Mouse (Mus musculus) stomach, embryonic 14.5 days (tissue): Measurements from ENCODE around the gene Gm49337. TPM values are rescaled to one million over a fixed set of nuclear protein-coding genes. Genes with fewer than 3 reads are reported as not detected.
"Not testable (repeated sequence)": the region's sequence is repeated elsewhere in the genome, so short reads cannot be mapped to it uniquely, and the experiment has no call there.

Source experiments
- ATAC-seq: fragments of 200-750 bp; cut with Nextera tagmentation; 2 replicates; pipeline ENCODE4 v1.8.0; 2017; ENCODE audit warnings: low read depth, moderate TSS enrichment; ENCODE audit not compliant: insufficient number of reproducible peaks, insufficient read depth, low FRiP score
- H3K27ac ChIP-seq: fragments of 300-500 bp; sonication (generic); 2 replicates; pipeline ENCODE4 v1.5.1; 2014; ENCODE audit warnings: mild to moderate bottlenecking, low read length, moderate library complexity, mixed read lengths
- H3K27me3 ChIP-seq: fragments of 300-500 bp; sonication (generic); 2 replicates; pipeline ENCODE4 v1.6.1; 2014; ENCODE audit warnings: low read length, control low read depth, mixed read lengths; ENCODE audit not compliant: control insufficient read depth, insufficient read depth
- H3K36me3 ChIP-seq: fragments of 300-500 bp; sonication (generic); 2 replicates; pipeline ENCODE4 v1.6.1; 2014; ENCODE audit warnings: mild to moderate bottlenecking, control low read depth, low read length, moderate library complexity, mixed read lengths; ENCODE audit not compliant: control insufficient read depth, insufficient read depth
- H3K4me1 ChIP-seq: fragments of 300-500 bp; sonication (generic); 2 replicates; pipeline ENCODE4 v1.6.1; 2014; ENCODE audit warnings: low read length, control low read depth, mixed read lengths; ENCODE audit not compliant: control insufficient read depth, insufficient read depth
- H3K4me2 ChIP-seq: fragments of 300-500 bp; sonication (generic); replicated peaks from 2 replicates; pipeline ENCODE4 v1.6.1; 2014; ENCODE audit warnings: low read depth, low read length, control low read depth
- H3K4me3 ChIP-seq: fragments of 300-500 bp; sonication (generic); 2 replicates; pipeline ENCODE4 v1.5.1; 2014; ENCODE audit warnings: low read depth, low read length, control low read depth
- H3K9ac ChIP-seq: fragments of 300-500 bp; sonication (generic); replicated peaks from 2 replicates; pipeline ENCODE4 v1.6.1; 2014; ENCODE audit warnings: low read depth, mild to moderate bottlenecking, control low read depth, low read length, moderate library complexity, mixed read lengths
- H3K9me3 ChIP-seq: fragments of 300-500 bp; sonication (generic); 2 replicates; pipeline ENCODE4 v1.6.1; 2016; ENCODE audit warnings: low read depth, low read length, control low read depth; ENCODE audit not compliant: control insufficient read depth
- WGBS: fragments of 180-500 bp; shearing (Covaris S2); extraction: QIAGEN DNeasy Blood & Tissue Kit; methylation state at CpG from one replicate; pipeline ENCODE4 v1.1.7; 2014; 5-methylcytosine and 5-hydroxymethylcytosine counted together
- polyA plus RNA-seq: library from polyadenylated mRNA; unstranded; fragments of >200 nt; fragmentation: Nextera tagmentation; extraction: Ambion mirVana; gene quantifications from 2 replicates; pipeline ENCODE4 v1.2.1, GENCODE M21; 2014

Gene Gm49337
- polyA plus RNA-seq, 1 experiment from 2014 or later = not detected

DNA sequence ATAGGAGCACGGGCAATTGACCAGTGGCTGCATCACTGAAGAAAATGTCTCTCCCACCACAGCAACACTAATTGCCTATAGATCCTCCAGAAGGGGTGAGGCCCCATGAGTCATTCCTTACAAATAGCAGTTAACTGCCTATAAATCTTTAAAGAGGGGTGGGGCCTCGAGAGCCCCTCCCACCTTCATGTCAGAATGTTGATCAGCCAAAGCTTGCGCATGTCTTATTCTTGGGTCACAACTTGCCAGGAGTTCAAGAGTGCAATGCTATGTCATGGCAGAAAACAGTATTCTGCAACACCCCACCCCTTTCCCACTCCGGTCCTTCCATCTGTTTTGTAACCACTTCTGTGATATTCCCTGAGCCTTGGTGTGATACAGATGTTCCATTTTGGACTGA lies 33.3 kb downstream of the Gm49337 start:
- H3K9ac ChIP-seq = no peak overlapping the region
- H3K4me1 ChIP-seq = no peaks in the 10 kb centered on the region
- 71% methylated on average over 4 of the region's 4 CpGs for WGBS
- no peak for ATAC-seq
- no peaks in the 10 kb centered on the region for H3K36me3 ChIP-seq
- H3K4me3 ChIP-seq = no peak overlapping the region
- no peak overlapping the region for H3K4me2 ChIP-seq
- no peaks in the 10 kb centered on the region for H3K9me3 ChIP-seq
- no peak overlapping the region for H3K27ac ChIP-seq
- H3K27me3 ChIP-seq = no peaks in the 10 kb centered on the region

DNA sequence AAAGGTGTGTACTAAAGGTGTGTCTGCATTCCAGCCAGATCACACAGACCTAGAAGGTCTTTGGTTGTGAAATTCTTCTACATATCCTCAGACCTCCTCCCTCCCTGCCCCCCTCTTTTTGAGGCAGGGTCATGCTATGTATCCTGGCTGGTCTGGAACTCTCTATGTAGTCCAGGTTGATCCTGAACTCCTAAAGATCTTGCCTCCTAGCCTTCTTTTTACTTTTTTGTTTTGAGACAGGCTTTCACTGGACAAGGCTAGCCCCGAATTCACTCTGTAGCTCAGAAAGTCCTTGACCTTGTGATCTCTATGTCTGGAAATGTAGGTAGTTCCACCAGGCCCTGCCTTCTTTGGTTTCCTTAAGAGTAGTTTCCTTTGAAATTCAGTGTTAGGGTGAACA lies 35.7 kb downstream of the Gm49337 start:
- no peaks in the 10 kb centered on the region for H3K4me1 ChIP-seq
- no peak overlapping the region for H3K9ac ChIP-seq
- H3K27me3 ChIP-seq = no peaks in the 10 kb centered on the region
- no peaks in the 10 kb centered on the region for H3K36me3 ChIP-seq
- 79% methylated on average over 1 of the region's 1 CpGs for WGBS
- H3K27ac ChIP-seq = no peak overlapping the region
- no peaks in the 10 kb centered on the region for H3K9me3 ChIP-seq
- no peak overlapping the region for H3K4me2 ChIP-seq
- H3K4me3 ChIP-seq = no peak overlapping the region
- ATAC-seq = no peak

DNA sequence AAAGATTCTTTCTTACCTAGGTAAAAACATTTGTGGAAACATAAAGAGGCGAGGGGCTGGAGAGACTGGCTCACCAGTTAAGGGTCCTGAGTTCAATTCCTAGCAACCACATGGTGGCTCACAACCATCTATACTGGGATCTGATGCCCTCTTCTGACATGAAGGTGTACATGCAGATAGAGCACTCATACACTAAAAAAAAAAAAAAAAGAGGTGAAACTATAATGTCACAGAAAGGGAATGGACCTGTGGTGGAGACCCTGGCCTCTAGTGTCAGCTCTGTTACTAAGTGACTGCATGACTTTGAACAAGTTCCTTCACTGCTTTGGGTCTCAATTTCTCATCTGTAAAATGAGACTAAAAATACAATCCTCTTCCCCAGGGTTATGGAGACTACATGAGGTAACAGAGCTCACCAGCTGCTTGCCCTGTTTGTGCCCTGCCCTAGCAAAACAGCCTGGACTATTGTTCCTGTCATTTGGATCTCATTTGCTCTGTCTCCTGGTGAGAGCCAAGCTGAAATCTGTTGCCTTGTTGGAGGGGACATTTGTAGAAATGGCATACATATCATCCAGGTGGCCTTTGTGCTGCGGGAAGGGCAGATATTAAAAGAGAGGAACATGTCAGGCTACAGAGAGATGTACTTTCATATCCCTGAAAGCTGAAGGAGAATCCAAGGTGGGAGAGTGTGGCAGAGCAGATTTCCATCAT lies 42.9 kb downstream of the Gm49337 start:
- H3K4me3 ChIP-seq = no peak overlapping the region
- no peaks in the 10 kb centered on the region; the same call in 1 of the 2 replicates for H3K4me1 ChIP-seq
- no peaks in the 10 kb centered on the region for H3K36me3 ChIP-seq
- H3K27ac ChIP-seq = no peak overlapping the region
- no peaks in the 10 kb centered on the region for H3K9me3 ChIP-seq
- no peaks in the 10 kb centered on the region for H3K27me3 ChIP-seq
- no peak for ATAC-seq
- H3K9ac ChIP-seq = no peak overlapping the region
- no peak overlapping the region for H3K4me2 ChIP-seq
- 77% methylated on average over 2 of the region's 2 CpGs for WGBS

DNA sequence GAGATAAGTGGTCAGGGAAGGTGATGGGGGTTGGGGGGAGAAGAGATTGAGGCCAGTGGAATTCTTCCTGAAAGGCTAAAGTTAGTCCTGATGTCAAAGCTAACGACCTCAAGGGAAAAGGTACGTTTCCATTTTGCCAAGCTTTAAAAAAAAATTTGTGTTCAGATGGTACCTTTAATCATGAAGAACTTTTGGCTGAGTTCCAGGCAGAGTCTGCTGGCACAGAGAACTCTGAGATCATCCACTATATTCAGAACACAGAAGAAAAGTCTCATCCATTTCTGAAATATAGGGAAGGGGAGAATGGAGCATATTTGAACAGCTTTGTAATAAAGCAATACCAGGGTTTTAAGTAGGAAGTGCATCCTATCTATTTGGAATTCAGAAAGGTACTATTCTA lies 43.9 kb downstream of the Gm49337 start:
- Histone ChIP-seq H3K9me3 (no peaks in the 10 kb centered on the region), H3K27ac (no peak overlapping the region), H3K4me3 (no peak overlapping the region), H3K27me3 (no peaks in the 10 kb centered on the region), H3K4me2 (no peak overlapping the region), H3K36me3 (no peaks in the 10 kb centered on the region), H3K9ac (no peak overlapping the region), H3K4me1 (no peaks in the 10 kb centered on the region; the same call in 1 of the 2 replicates)
- WGBS = 41% methylated on average over 2 of the region's 2 CpGs
- no peak for ATAC-seq

DNA sequence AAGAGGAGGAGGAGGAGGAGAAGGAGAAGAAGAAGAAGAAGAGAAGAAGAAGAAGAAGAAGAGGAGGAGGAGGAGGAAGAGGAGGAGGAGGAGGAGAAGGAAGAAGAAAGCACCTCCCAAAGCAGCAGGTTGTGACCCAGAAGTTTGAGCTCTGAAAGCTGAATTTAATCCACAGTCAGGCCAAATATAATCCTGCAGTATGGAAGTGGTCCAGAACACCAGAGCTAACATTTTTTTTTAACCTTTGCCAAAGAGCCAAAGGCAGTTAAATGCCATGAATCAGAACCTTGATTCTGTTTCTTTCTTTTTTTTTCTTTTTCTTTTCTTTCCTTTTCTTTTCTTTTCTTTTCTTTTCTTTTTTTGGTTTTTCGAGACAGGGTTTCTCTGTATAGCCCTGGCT lies 44.5 kb downstream of the Gm49337 start:
- not testable (repeated sequence) for H3K27ac ChIP-seq, H3K27me3 ChIP-seq, ATAC-seq, H3K4me3 ChIP-seq, H3K9ac ChIP-seq, H3K4me2 ChIP-seq, H3K36me3 ChIP-seq, H3K9me3 ChIP-seq, H3K4me1 ChIP-seq
- WGBS = 86% methylated on average over 1 of the region's 1 CpGs

DNA sequence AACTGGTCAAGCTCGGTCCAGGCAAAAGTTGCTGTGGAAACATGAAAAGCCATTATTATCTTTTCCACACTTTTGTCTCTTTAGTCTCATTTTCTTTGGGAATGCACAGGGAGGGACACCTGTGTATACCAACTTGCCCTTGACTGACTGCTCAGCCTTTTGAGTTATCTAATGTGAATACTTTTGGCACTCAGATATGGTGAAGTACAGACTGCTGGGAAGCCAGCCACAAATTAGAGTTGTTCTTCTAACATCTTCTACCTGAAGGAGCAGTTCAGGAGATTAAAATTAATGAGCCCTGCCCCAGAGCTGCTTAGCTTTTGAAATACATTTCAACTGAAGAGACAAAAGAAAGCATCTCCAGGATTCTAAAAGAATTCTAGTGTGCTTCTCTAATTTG lies 45.9 kb downstream of the Gm49337 start:
- H3K4me2 ChIP-seq = no peak overlapping the region
- no peaks in the 10 kb centered on the region for H3K36me3 ChIP-seq
- H3K4me3 ChIP-seq = no peak overlapping the region
- no peaks in the 10 kb centered on the region for H3K27me3 ChIP-seq
- no peak overlapping the region for H3K9ac ChIP-seq
- WGBS = 67% methylated on average over 1 of the region's 1 CpGs
- peaks cover 3% of the 10 kb centered on the region; the same call in 1 of the 2 replicates for H3K4me1 ChIP-seq
- no peak for ATAC-seq
- H3K9me3 ChIP-seq = no peaks in the 10 kb centered on the region
- no peak overlapping the region for H3K27ac ChIP-seq

DNA sequence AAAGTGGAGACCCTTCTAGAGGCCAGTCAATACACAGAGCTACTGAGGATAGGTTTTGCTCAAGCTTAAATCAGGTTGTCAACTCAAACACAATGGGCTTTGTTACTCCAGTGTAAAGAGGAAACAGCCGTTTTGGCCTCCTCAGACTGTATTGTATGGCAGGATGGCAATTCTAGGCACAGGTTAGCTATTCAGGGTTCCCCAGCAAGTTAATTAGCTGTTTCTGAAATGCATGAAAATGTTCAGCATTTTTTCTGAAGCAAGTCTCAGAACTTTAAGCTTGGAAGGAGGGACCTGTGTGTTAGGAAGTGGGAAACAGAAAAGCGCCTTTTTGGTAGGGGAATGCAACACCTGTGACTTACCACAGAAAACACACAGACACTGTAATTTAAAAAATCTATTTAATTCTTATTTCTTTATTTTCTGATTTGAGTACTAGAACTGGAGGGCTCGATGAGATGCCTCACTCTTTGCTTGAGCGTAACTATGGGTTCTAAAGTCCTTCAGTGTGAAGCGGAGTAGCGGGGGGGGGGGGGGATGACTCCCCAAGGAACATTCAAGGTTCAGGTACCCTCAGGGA lies 47.0 kb downstream of the Gm49337 start:
- Histone ChIP-seq H3K27me3 (no peaks in the 10 kb centered on the region), H3K4me1 (peaks cover 3% of the 10 kb centered on the region; the same call in 1 of the 2 replicates), H3K36me3 (no peaks in the 10 kb centered on the region), H3K4me2 (peak overlapping the region; percentile 63), H3K4me3 (peak overlapping the region; percentile 73), H3K27ac (peak overlapping the region; percentile 98), H3K9ac (peak overlapping the region; percentile 70), H3K9me3 (no peaks in the 10 kb centered on the region)
- WGBS = 8% methylated on average over 6 of the region's 6 CpGs
- no peak for ATAC-seq

DNA sequence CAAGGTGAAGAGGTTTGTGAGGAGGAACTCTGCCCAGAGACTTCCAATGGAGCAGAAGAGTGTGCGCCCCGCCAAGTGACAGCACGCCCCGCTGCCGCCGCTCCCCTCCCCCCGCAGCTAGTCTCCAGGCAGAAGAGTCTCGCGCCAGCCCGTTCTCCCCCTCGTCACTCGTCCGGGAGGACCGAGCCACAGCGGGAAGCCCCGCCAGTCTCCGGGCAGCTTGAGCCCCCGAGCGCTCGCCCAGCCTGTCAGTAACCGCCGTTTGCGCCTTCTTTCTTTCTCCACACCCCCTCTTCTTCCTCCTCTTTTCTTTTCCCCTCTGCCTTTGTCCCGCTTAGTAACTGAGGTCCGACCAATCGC lies 47.6 kb downstream of the Gm49337 start:
- WGBS = under 1% methylated on average over 20 of the region's 26 CpGs

More for the DNA sequence above, 47.6 kb downstream of the Gm49337 start:
- Histone ChIP-seq H3K9ac (peak overlapping the region; percentile 70), H3K27me3 (no peaks in the 10 kb centered on the region), H3K4me2 (peak overlapping the region; percentile 63), H3K36me3 (no peaks in the 10 kb centered on the region), H3K9me3 (no peaks in the 10 kb centered on the region), H3K27ac (peak overlapping the region; percentile 98), H3K4me3 (peak overlapping the region; percentile 73), H3K4me1 (peaks cover 3% of the 10 kb centered on the region; the same call in 1 of the 2 replicates)
- peak; percentile 47 for ATAC-seq
